10 mouse cellular contexts compared by ENCODE assay signal in the genomic region with DNA sequence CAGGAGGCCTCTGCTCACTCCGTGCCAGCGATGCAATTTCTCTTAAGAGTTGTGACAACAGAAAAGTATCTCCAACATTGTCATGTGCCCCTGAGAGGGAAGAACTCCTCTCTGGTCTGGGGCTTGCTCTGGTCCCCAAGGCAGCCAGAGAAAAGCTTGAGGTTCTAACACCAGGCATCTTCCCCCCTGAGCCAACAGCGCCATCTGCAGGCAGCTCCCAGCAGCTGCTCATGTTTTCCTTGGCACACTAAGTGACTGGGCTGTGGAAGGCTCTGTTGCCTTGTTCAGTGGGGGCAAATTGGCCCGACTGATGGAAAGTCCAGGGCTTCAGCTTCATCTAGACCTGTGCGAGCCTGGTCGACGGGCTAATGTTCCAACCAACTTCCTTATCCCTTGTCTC. TPM values are rescaled to one million over a fixed set of nuclear protein-coding genes. Genes with fewer than 3 reads are reported as not detected.
DNase-seq lines count a peak whose midpoint lies in the region; ATAC-seq and TF ChIP-seq lines count a peak whose summit lies in the region.
"Had no signal": no experiment of that assay in that cellular context is flagged by ENCODE, and none has a peak within 500 bp of the region (broad histone marks: within the 10 kb centered on the region; RNA-seq: fewer than 3 reads in every experiment).

No protein-coding gene starts in this region.

- no peaks in the 10 kb centered on the region for H3K36me3 ChIP-seq in forebrain, postnatal 0 days (ENCODE audit: insufficient read depth)
- no peaks in the 10 kb centered on the region for H3K36me3 ChIP-seq in forebrain, embryonic 15.5 days
- no peaks in the 10 kb centered on the region for H3K36me3 ChIP-seq in liver, adult 2 months (ENCODE audit: control insufficient read depth, insufficient read depth, low read length)
- no peaks in the 10 kb centered on the region for H3K36me3 ChIP-seq in liver, embryonic 12.5 days
- H3K36me3 ChIP-seq in stomach, postnatal 0 days (ENCODE audit: control insufficient read depth, insufficient read depth, low read length) = no peaks in the 10 kb centered on the region
- H3K36me3 ChIP-seq in midbrain, embryonic 13.5 days = no peaks in the 10 kb centered on the region
- H3K36me3 ChIP-seq: G1E had no signal

- DNase-seq in forebrain, postnatal 0 days = peak; percentile 38
- DNase-seq in liver, adult 2 months (ENCODE audit: extremely low read depth, low read depth, low spot score) = no peak
- peak; percentile 81 for DNase-seq in ZHBTc4 (ENCODE audit: low read depth, low spot score)
- peak; percentile 53 for DNase-seq in heart, postnatal 4 days
- DNase-seq in stomach, postnatal 0 days (ENCODE audit: low spot score) = peak; percentile 22

- no peak overlapping the region for H3K27ac ChIP-seq in forebrain, postnatal 0 days (ENCODE audit: low read depth, low read length)
- H3K27ac ChIP-seq in forebrain, embryonic 15.5 days (replicated peaks) = no peak overlapping the region
- no peak overlapping the region for H3K27ac ChIP-seq in liver, adult 2 months (replicated peaks; ENCODE audit: insufficient read depth, low read depth, low read length)
- H3K27ac ChIP-seq in liver, embryonic 12.5 days = no peak overlapping the region
- H3K27ac ChIP-seq in stomach, postnatal 0 days (replicated peaks) = no peak overlapping the region
- no peak overlapping the region for H3K27ac ChIP-seq in midbrain, embryonic 13.5 days
- H3K27ac ChIP-seq: macrophage had no signal

- TF ChIP-seq POLR2A in liver, adult 2 months (IDR thresholded peaks at IDR 0.05; ENCODE audit: extremely low read depth, insufficient read depth, low read length) = no peak

- no peaks in the 10 kb centered on the region for H3K4me1 ChIP-seq in forebrain, postnatal 0 days (ENCODE audit: insufficient read depth)
- no peaks in the 10 kb centered on the region for H3K4me1 ChIP-seq in forebrain, embryonic 15.5 days
- H3K4me1 ChIP-seq in liver, adult 2 months (ENCODE audit: control insufficient read depth, insufficient read depth, low read length) = no peaks in the 10 kb centered on the region
- no peaks in the 10 kb centered on the region for H3K4me1 ChIP-seq in liver, embryonic 12.5 days
- H3K4me1 ChIP-seq in stomach, postnatal 0 days (replicated peaks; ENCODE audit: control insufficient read depth, insufficient read depth) = no peaks in the 10 kb centered on the region
- H3K4me1 ChIP-seq in midbrain, embryonic 13.5 days (replicated peaks) = no peaks in the 10 kb centered on the region

- H3K4me2 ChIP-seq in forebrain, postnatal 0 days (ENCODE audit: low read depth) = no peak overlapping the region
- H3K4me2 ChIP-seq in forebrain, embryonic 15.5 days (replicated peaks) = no peak overlapping the region
- no peak overlapping the region for H3K4me2 ChIP-seq in liver, embryonic 12.5 days
- no peak overlapping the region for H3K4me2 ChIP-seq in stomach, postnatal 0 days (replicated peaks; ENCODE audit: low read depth)
- H3K4me2 ChIP-seq in midbrain, embryonic 13.5 days (replicated peaks) = no peak overlapping the region

- 55% methylated on average over 7 of the region's 7 CpGs for WGBS in forebrain, postnatal 0 days
- 64% methylated on average over 7 of the region's 7 CpGs for WGBS in forebrain, embryonic 15.5 days
- 55% methylated on average over 7 of the region's 7 CpGs for WGBS in liver, adult 2 months
- 47% methylated on average over 7 of the region's 7 CpGs for WGBS in liver, embryonic 12.5 days (ENCODE audit: insufficient replicate concordance)
- WGBS in stomach, postnatal 0 days = 54% methylated on average over 7 of the region's 7 CpGs
- WGBS in midbrain, embryonic 13.5 days = 65% methylated on average over 7 of the region's 7 CpGs

- peak; percentile 61 for TF ChIP-seq CTCF in forebrain, postnatal 0 days (IDR thresholded peaks at IDR 0.05; ENCODE audit: low read depth)
- TF ChIP-seq CTCF in liver, adult 2 months (IDR thresholded peaks at IDR 0.05; ENCODE audit: low read depth, low read length) = peak; percentile 45; the same call in 1 of the 2 replicates
- peak; percentile 65 for TF ChIP-seq CTCF in stomach, postnatal 0 days (IDR thresholded peaks at IDR 0.05; ENCODE audit: low read depth)

- H3K27me3 ChIP-seq in forebrain, postnatal 0 days (ENCODE audit: insufficient read depth, low read length) = no peaks in the 10 kb centered on the region
- H3K27me3 ChIP-seq in forebrain, embryonic 15.5 days = no peaks in the 10 kb centered on the region
- no peaks in the 10 kb centered on the region for H3K27me3 ChIP-seq in liver, adult 2 months (ENCODE audit: control insufficient read depth, insufficient read depth, low read length)
- no peaks in the 10 kb centered on the region for H3K27me3 ChIP-seq in liver, embryonic 12.5 days (replicated peaks)
- H3K27me3 ChIP-seq in stomach, postnatal 0 days (ENCODE audit: control insufficient read depth, insufficient read depth, low read length) = no peaks in the 10 kb centered on the region
- no peaks in the 10 kb centered on the region for H3K27me3 ChIP-seq in midbrain, embryonic 13.5 days

- ATAC-seq in forebrain, postnatal 0 days = no peak
- no peak for ATAC-seq in forebrain, embryonic 15.5 days (replicated peaks)
- ATAC-seq in liver, embryonic 12.5 days = no peak
- ATAC-seq in stomach, postnatal 0 days (ENCODE audit: low FRiP score, low TSS enrichment) = no peak
- ATAC-seq in midbrain, embryonic 13.5 days = no peak

- H3K9me3 ChIP-seq in forebrain, postnatal 0 days (ENCODE audit: low read length) = no peaks in the 10 kb centered on the region
- H3K9me3 ChIP-seq in forebrain, embryonic 15.5 days = no peaks in the 10 kb centered on the region
- H3K9me3 ChIP-seq in liver, embryonic 12.5 days (replicated peaks) = no peaks in the 10 kb centered on the region
- no peaks in the 10 kb centered on the region for H3K9me3 ChIP-seq in stomach, postnatal 0 days (ENCODE audit: control insufficient read depth, low read length)
- H3K9me3 ChIP-seq in midbrain, embryonic 13.5 days = no peaks in the 10 kb centered on the region

- H3K9ac ChIP-seq in forebrain, postnatal 0 days = no peak overlapping the region
- no peak overlapping the region for H3K9ac ChIP-seq in forebrain, embryonic 15.5 days (replicated peaks)
- no peak overlapping the region for H3K9ac ChIP-seq in liver, adult 2 months (ENCODE audit: low read depth, low read length)
- H3K9ac ChIP-seq in liver, embryonic 12.5 days = no peak overlapping the region
- no peak overlapping the region for H3K9ac ChIP-seq in stomach, postnatal 0 days (ENCODE audit: low read length)
- H3K9ac ChIP-seq in midbrain, embryonic 13.5 days (replicated peaks) = no peak overlapping the region

- H3K4me3 ChIP-seq in forebrain, postnatal 0 days (ENCODE audit: low read depth, low read length) = no peak overlapping the region
- no peak overlapping the region for H3K4me3 ChIP-seq in forebrain, embryonic 15.5 days
- no peak overlapping the region for H3K4me3 ChIP-seq in liver, adult 2 months (ENCODE audit: insufficient read depth, low read depth, low read length)
- H3K4me3 ChIP-seq in liver, embryonic 12.5 days = no peak overlapping the region
- no peak overlapping the region for H3K4me3 ChIP-seq in stomach, postnatal 0 days (ENCODE audit: low read depth, low read length)
- H3K4me3 ChIP-seq in midbrain, embryonic 13.5 days (replicated peaks) = no peak overlapping the region

- no peaks in the 10 kb centered on the region for H3K79me2 ChIP-seq in liver, adult 2 months (ENCODE audit: control insufficient read depth, insufficient read depth, low read length)

- no peak for TF ChIP-seq EP300 in stomach, postnatal 0 days (optimal IDR thresholded peaks at IDR 0.05)

RNA-seq across cellular contexts. Expression of a gene that starts 31.5 kb away (rescaled TPM):
- total RNA-seq in forebrain, postnatal 0 days (2014; rRNA removed) = 0.10 and 0.77 TPM in 2 replicates
- polyA plus RNA-seq in forebrain, postnatal 0 days (2015; fragmentation: Nextera tagmentation; extraction: Ambion mirVana) = 0.19 and 0.21 TPM in 2 replicates
- 0.27 and 0.60 TPM in 2 replicates for polyA plus RNA-seq in forebrain, embryonic 15.5 days (2015; fragmentation: Nextera tagmentation; extraction: Ambion mirVana)
- total RNA-seq in liver, adult 2 months (2014; rRNA removed) = not detected in 2 replicates
- not detected in 2 replicates for polyA plus RNA-seq in liver, adult 2 months (2012; rRNA removed)
- 0.07 and 0.11 TPM in 2 replicates for polyA plus RNA-seq in liver, embryonic 12.5 days (2016; fragmentation: Nextera tagmentation; extraction: Ambion mirVana)
- total RNA-seq in heart, postnatal 4 days (2021) = not detected
- 0.06 and 0.15 TPM in 2 replicates for polyA plus RNA-seq in stomach, postnatal 0 days (2015; fragmentation: Nextera tagmentation; extraction: Ambion mirVana)
- polyA plus RNA-seq in midbrain, embryonic 13.5 days (2015; fragmentation: Nextera tagmentation; extraction: Ambion mirVana) = 0.43 and 0.58 TPM in 2 replicates
- polyA plus RNA-seq: G1E, macrophage had no signal
